Mouse (Mus musculus): ENCODE results near the gene Mms22l. TPM values are rescaled to one million over a fixed set of nuclear protein-coding genes. Genes with fewer than 3 reads are reported as not detected.

Gene Mms22l
- polyA plus RNA-seq (2014; fragmentation: Illumina TruSeq; extraction: RNeasy Lipid Tissue Mini Kit (QIAGEN cat#74804); ENCODE audit: low read depth, low replicate concordance), result 18.9 TPM

GRCm38 (mm10) chr4:24496116-24496952 is at the start of gene Mms22l:
Gene Mms22l, plus strand, starts transcription at chr4:24496451.

All from testis, adult 10 weeks (tissue).